Comparison of ENCODE assay signal across 13 mouse cellular contexts in the genomic region with DNA sequence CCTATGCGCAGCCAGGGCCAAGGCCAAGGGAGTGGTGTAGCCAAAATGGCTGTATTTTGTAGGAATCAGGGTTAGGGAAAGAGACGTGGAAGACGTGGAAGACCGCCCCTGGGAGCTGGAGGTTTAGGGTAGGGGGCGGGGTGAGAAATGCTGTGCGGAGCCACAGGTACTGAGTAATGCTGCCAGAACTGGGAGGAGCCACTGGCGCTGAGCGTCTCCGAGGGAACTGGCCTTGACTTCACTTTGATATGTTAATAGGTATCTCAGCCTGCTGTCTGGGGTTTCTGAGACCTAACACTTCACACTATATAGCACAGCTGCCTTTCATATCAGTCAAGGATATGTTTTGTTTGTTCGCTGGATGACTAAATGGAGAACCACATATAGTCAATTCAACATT. TPM values are rescaled to one million over a fixed set of nuclear protein-coding genes. Genes with fewer than 3 reads are reported as not detected.
DNase-seq lines count a peak whose midpoint lies in the region; ATAC-seq and TF ChIP-seq lines count a peak whose summit lies in the region.
"Had no signal": no experiment of that assay in that cellular context is flagged by ENCODE, and none has a peak within 500 bp of the region (broad histone marks: within the 10 kb centered on the region; RNA-seq: fewer than 3 reads in every experiment).

No protein-coding gene starts in this region.

- H3K4me1 ChIP-seq in hindbrain, embryonic 11.5 days (replicated peaks; ENCODE audit: control insufficient read depth, insufficient read depth, low read length), result no peaks in the 10 kb centered on the region
- no peaks in the 10 kb centered on the region for H3K4me1 ChIP-seq in hindbrain, embryonic 12.5 days
- H3K4me1 ChIP-seq in E14TG2a.4 (replicated peaks; ENCODE audit: low read depth, low read length), result peaks cover 20% of the 10 kb centered on the region
- H3K4me1 ChIP-seq in ES-E14 (ENCODE audit: control insufficient read depth in 2 of 2, insufficient read depth in 2 of 2, low read length in 2 of 2, poor library complexity in 1 of 2), result no peaks in the 10 kb centered on the region; a peak in 1 of 4 replicates
- H3K4me1 ChIP-seq in hindbrain, postnatal 0 days (ENCODE audit: insufficient read depth, low read length), result no peaks in the 10 kb centered on the region
- H3K4me1 ChIP-seq: limb, embryonic 15.5 days had no signal

- H3K4me3 ChIP-seq in hindbrain, embryonic 11.5 days (ENCODE audit: low read depth, low read length), result no peak overlapping the region
- no peak overlapping the region for H3K4me3 ChIP-seq in hindbrain, embryonic 12.5 days
- H3K4me3 ChIP-seq in E14TG2a.4 (replicated peaks; ENCODE audit: low read length), result peak overlapping the region; percentile 33
- peak overlapping the region in 1 of 2 experiments; percentile 38; a peak in 1 of 4 replicates for H3K4me3 ChIP-seq in ES-E14 (ENCODE audit: insufficient read depth in 1 of 2, low read depth in 1 of 2, low read length in 2 of 2, poor library complexity in 1 of 2, severe bottlenecking in 1 of 2)
- H3K4me3 ChIP-seq in hindbrain, postnatal 0 days (ENCODE audit: low read length), result no peak overlapping the region
- H3K4me3 ChIP-seq: heart, adult 2 months; limb, embryonic 15.5 days had no signal

- in situ Hi-C loops in ES-E14 (cut with MboI; ENCODE audit: low sequenced_read_pairs in 2 of 2, unreplicated experiment in 2 of 2), result loop anchor here in 1 of 2 experiments (25.0 kb wide), 1 partner anchor 129 kb away; no protein-coding TSS in a partner anchor

- no peaks in the 10 kb centered on the region for H3K9me3 ChIP-seq in hindbrain, embryonic 11.5 days (ENCODE audit: control insufficient read depth, low read length)
- H3K9me3 ChIP-seq in hindbrain, embryonic 12.5 days (replicated peaks), result no peaks in the 10 kb centered on the region
- H3K9me3 ChIP-seq in E14TG2a.4 (ENCODE audit: low read length) (no peaks in the 10 kb centered on the region), ES-E14 (ENCODE audit: control insufficient read depth, insufficient read depth, low read depth, low read length) (no peaks in the 10 kb centered on the region)
- no peaks in the 10 kb centered on the region for H3K9me3 ChIP-seq in hindbrain, postnatal 0 days (ENCODE audit: low read length)
- H3K9me3 ChIP-seq: limb, embryonic 15.5 days had no signal

- H3K36me3 ChIP-seq in hindbrain, embryonic 11.5 days (ENCODE audit: control insufficient read depth, insufficient read depth, low read length), result no peaks in the 10 kb centered on the region
- no peaks in the 10 kb centered on the region for H3K36me3 ChIP-seq in hindbrain, embryonic 12.5 days
- no peaks in the 10 kb centered on the region for H3K36me3 ChIP-seq in E14TG2a.4 (ENCODE audit: insufficient read depth, low read length)
- H3K36me3 ChIP-seq in ES-E14 (ENCODE audit: control insufficient read depth, insufficient read depth, low read length, poor library complexity, severe bottlenecking), result no peaks in the 10 kb centered on the region
- H3K36me3 ChIP-seq in hindbrain, postnatal 0 days (ENCODE audit: insufficient read depth, low read length), result no peaks in the 10 kb centered on the region
- H3K36me3 ChIP-seq: limb, embryonic 15.5 days had no signal

- 0 out of 2 replicates have a peak, but pooled peaks cover 2% of the 10 kb centered on the region for H3K27me3 ChIP-seq in hindbrain, embryonic 11.5 days (ENCODE audit: control insufficient read depth, insufficient read depth, low read length)
- H3K27me3 ChIP-seq in hindbrain, embryonic 12.5 days, result 0 out of 2 replicates have a peak, but pooled peaks cover 4% of the 10 kb centered on the region
- no peaks in the 10 kb centered on the region for H3K27me3 ChIP-seq in E14TG2a.4 (ENCODE audit: insufficient read depth, low read length)
- no peaks in the 10 kb centered on the region for H3K27me3 ChIP-seq in hindbrain, postnatal 0 days (ENCODE audit: insufficient read depth, low read length)

- H3K4me2 ChIP-seq in hindbrain, embryonic 11.5 days (replicated peaks; ENCODE audit: low read depth, low read length), result no peak overlapping the region
- no peak overlapping the region; the same call in 1 of the 2 replicates for H3K4me2 ChIP-seq in hindbrain, embryonic 12.5 days (replicated peaks)
- peak overlapping the region; percentile 10; the same call in 1 of the 2 replicates for H3K4me2 ChIP-seq in hindbrain, postnatal 0 days (ENCODE audit: low read depth, low read length)
- H3K4me2 ChIP-seq: limb, embryonic 15.5 days had no signal

- 0 out of 2 replicates have a peak, but pooled peaks have one; percentile 15 for ATAC-seq in hindbrain, embryonic 11.5 days (ENCODE audit: low FRiP score)
- no peak for ATAC-seq in hindbrain, embryonic 12.5 days (ENCODE audit: low FRiP score)
- ATAC-seq in hindbrain, postnatal 0 days, result peak; percentile 25; the same call in 1 of the 2 replicates
- ATAC-seq: intestine, embryonic 16.5 days had no signal

- H3K9ac ChIP-seq in hindbrain, embryonic 11.5 days (ENCODE audit: low read depth, low read length), result no peak overlapping the region
- H3K9ac ChIP-seq in hindbrain, embryonic 12.5 days, result no peak overlapping the region
- H3K9ac ChIP-seq in ES-E14 (ENCODE audit: insufficient read depth, low read depth, low read length, poor library complexity, severe bottlenecking), result no peak overlapping the region
- no peak overlapping the region for H3K9ac ChIP-seq in hindbrain, postnatal 0 days (replicated peaks; ENCODE audit: low read length)
- H3K9ac ChIP-seq: limb, embryonic 15.5 days had no signal

- 29% methylated on average over 10 of the region's 10 CpGs for WGBS in hindbrain, embryonic 11.5 days
- WGBS in hindbrain, embryonic 12.5 days, result 25% methylated on average over 10 of the region's 10 CpGs
- 20% methylated on average over 10 of the region's 10 CpGs for WGBS in hindbrain, postnatal 0 days

- TF ChIP-seq CTCF in E14TG2a.4 (conservative IDR thresholded peaks at IDR 0.05; ENCODE audit: low read length), result no peak
- no peak for TF ChIP-seq CTCF in hindbrain, postnatal 0 days (IDR thresholded peaks at IDR 0.05; ENCODE audit: low read depth)

- DNase-seq in hindbrain, embryonic 11.5 days (ENCODE audit: low spot score), result no peak
- peak; percentile 74 for DNase-seq in ES-E14 (ENCODE audit: low read depth, low spot score)
- DNase-seq in hindbrain, postnatal 0 days (ENCODE audit: low spot score), result no peak
- no peak for DNase-seq in spleen, postnatal 14 days (ENCODE audit: low spot score in 2 of 2)
- no peak for DNase-seq in right cerebral cortex, adult 2 months (ENCODE audit: low spot score in 2 of 2)
- DNase-seq in lung, postnatal 14 days, result no peak
- DNase-seq: heart, adult 2 months; lung, postnatal 36 days; right cerebral cortex, postnatal 14 days had no signal

- no peak overlapping the region for H3K27ac ChIP-seq in hindbrain, embryonic 11.5 days (ENCODE audit: low read depth, low read length)
- no peak overlapping the region for H3K27ac ChIP-seq in hindbrain, embryonic 12.5 days
- no peak overlapping the region for H3K27ac ChIP-seq in ES-E14 (ENCODE audit: insufficient read depth, low read depth, low read length, poor library complexity, severe bottlenecking)
- H3K27ac ChIP-seq in hindbrain, postnatal 0 days, result no peak overlapping the region
- H3K27ac ChIP-seq: heart, adult 2 months; limb, embryonic 15.5 days had no signal

TF ChIP-seq in ES-E14, 5 proteins besides CTCF, POLR2A, EP300 and RAD21:
- no peak for TF ChIP-seq MAFK (IDR thresholded peaks at IDR 0.05; ENCODE audit: insufficient read depth, low read depth, low read length)
- no peak for TF ChIP-seq ZNF384 (IDR thresholded peaks at IDR 0.05; ENCODE audit: low read depth, low read length)
- no peak for TF ChIP-seq ZC3H11A (IDR thresholded peaks at IDR 0.05; ENCODE audit: borderline replicate concordance, low read depth, low read length)
- no peak for TF ChIP-seq CHD2 (IDR thresholded peaks at IDR 0.05; ENCODE audit: low read depth, low read length)
- TF ChIP-seq HCFC1 (IDR thresholded peaks at IDR 0.05; ENCODE audit: borderline replicate concordance, insufficient read depth, low read length), result no peak

RNA-seq across cellular contexts. Expression of a gene that starts 4.0 kb away (rescaled TPM):
- 2.2 and 2.6 TPM in 2 replicates for polyA plus RNA-seq in hindbrain, embryonic 11.5 days (2014; fragmentation: Nextera tagmentation; extraction: Ambion mirVana)
- polyA plus RNA-seq in hindbrain, embryonic 12.5 days (2016; fragmentation: Nextera tagmentation; extraction: Ambion mirVana), result 4.5 and 5.3 TPM in 2 replicates
- 11.0 and 12.0 TPM in 2 replicates for total RNA-seq in ES-E14 (2012; rRNA removed)
- 13.6 and 14.0 TPM in 2 replicates for total RNA-seq in hindbrain, postnatal 0 days (2014; rRNA removed)
- 3.4 and 4.4 TPM in 2 replicates for polyA plus RNA-seq in hindbrain, postnatal 0 days (2015; fragmentation: Nextera tagmentation; extraction: Ambion mirVana)
